In genomic region chr1:88825215-88825614, GRCm38 (mm10) we compare ENCODE assay signal across 25 mouse cellular contexts.
DNase-seq lines count a peak whose midpoint lies in the region; ATAC-seq lines count a peak whose summit lies in the region.
"Had no signal": no experiment of that assay in that cellular context is flagged by ENCODE, and none has a peak within 500 bp of the region (broad histone marks: within the 10 kb centered on the region; RNA-seq: fewer than 3 reads in every experiment).

No protein-coding gene starts in this region.

- DNase-seq in frontal cortex, postnatal 10 days (ENCODE audit: low spot score in 2 of 2): no peak
- peak; percentile 12 to 20 for DNase-seq in left cerebral cortex, postnatal 14 days (ENCODE audit: low spot score in 2 of 2)
- no peak for DNase-seq in left cerebral cortex, postnatal 4 days
- peak; percentile 49 for DNase-seq in brain, adult 2 months (ENCODE audit: low read depth, low spot score)
- peak; percentile 19 for DNase-seq in right cerebral cortex, postnatal 14 days
- no peak for DNase-seq in heart, postnatal 36 days
- DNase-seq: adrenal gland, adult 8-10 months; adrenal gland, postnatal 25 days; cerebellum, adult 18-20 months; cerebellum, adult 9-10 months; cerebellum, postnatal 14 days; gastrocnemius, postnatal 10 days; gastrocnemius, postnatal 36 days; heart, adult 2 months; heart, postnatal 14 days had no signal

- H3K27ac ChIP-seq in intestine, embryonic 16.5 days (ENCODE audit: low read length): no peak overlapping the region
- H3K27ac ChIP-seq: forebrain, embryonic 10.5 days; forebrain, embryonic 13.5 days; heart, adult 2 months; heart, embryonic 10.5 days; heart, embryonic 13.5 days; hindbrain, embryonic 12.5 days; hindbrain, embryonic 15.5 days had no signal

- H3K27me3 ChIP-seq in intestine, embryonic 16.5 days (replicated peaks; ENCODE audit: control insufficient read depth, insufficient read depth, low read length): no peaks in the 10 kb centered on the region
- H3K27me3 ChIP-seq: forebrain, embryonic 13.5 days; heart, embryonic 13.5 days; hindbrain, embryonic 12.5 days; hindbrain, embryonic 15.5 days had no signal

- no peak overlapping the region for H3K4me2 ChIP-seq in intestine, embryonic 16.5 days (ENCODE audit: low read depth, low read length)
- H3K4me2 ChIP-seq: forebrain, embryonic 13.5 days; heart, embryonic 13.5 days; hindbrain, embryonic 12.5 days; hindbrain, embryonic 15.5 days had no signal

- no peak overlapping the region for H3K9ac ChIP-seq in intestine, embryonic 16.5 days (ENCODE audit: low read depth, low read length)
- H3K9ac ChIP-seq: forebrain, embryonic 13.5 days; heart, embryonic 13.5 days; hindbrain, embryonic 12.5 days; hindbrain, embryonic 15.5 days had no signal

- WGBS in intestine, embryonic 16.5 days: 83% methylated on average over 4 of the region's 4 CpGs

- ATAC-seq in frontal cortex, adult (ENCODE audit: low TSS enrichment): peak; percentile 82
- no peak for ATAC-seq in intestine, embryonic 16.5 days
- ATAC-seq: activated CD4-positive, CD25-positive, alpha-beta regulatory T cell, adult 4 months; forebrain, embryonic 13.5 days; forebrain, embryonic 16.5 days had no signal

- no peaks in the 10 kb centered on the region for H3K9me3 ChIP-seq in intestine, embryonic 16.5 days (ENCODE audit: control insufficient read depth, low read length)
- H3K9me3 ChIP-seq: forebrain, embryonic 10.5 days; heart, embryonic 10.5 days; heart, embryonic 13.5 days; hindbrain, embryonic 12.5 days; hindbrain, embryonic 15.5 days had no signal

- no peaks in the 10 kb centered on the region for H3K4me1 ChIP-seq in intestine, embryonic 16.5 days (ENCODE audit: control insufficient read depth, insufficient read depth, low read length)
- H3K4me1 ChIP-seq: forebrain, embryonic 10.5 days; forebrain, embryonic 13.5 days; heart, embryonic 10.5 days; heart, embryonic 13.5 days; hindbrain, embryonic 12.5 days; hindbrain, embryonic 15.5 days had no signal

- H3K4me3 ChIP-seq in intestine, embryonic 16.5 days (ENCODE audit: low read length): no peak overlapping the region
- H3K4me3 ChIP-seq: forebrain, embryonic 10.5 days; forebrain, embryonic 13.5 days; heart, adult 2 months; heart, embryonic 10.5 days; heart, embryonic 13.5 days; hindbrain, embryonic 12.5 days; hindbrain, embryonic 15.5 days had no signal

- intact Hi-C loops in left cerebral cortex, postnatal 14 days (cut with DNase I): no loop called here
- intact Hi-C loops in left cerebral cortex, postnatal 4 days (cut with DNase I): no loop called here
- intact Hi-C loops in heart, postnatal 36 days (cut with DNase I): no loop called here

- H3K36me3 ChIP-seq in intestine, embryonic 16.5 days (ENCODE audit: control insufficient read depth, insufficient read depth, low read length): no peaks in the 10 kb centered on the region
- H3K36me3 ChIP-seq: forebrain, embryonic 10.5 days; heart, embryonic 10.5 days; heart, embryonic 13.5 days; hindbrain, embryonic 12.5 days; hindbrain, embryonic 15.5 days had no signal

Comparison
In these comparisons a context has a peak if more than half of its experiments do, and no peak if none do; other contexts are left out.
1. DNase-seq: peak in left cerebral cortex, postnatal 14 days (2 of 2), brain, adult 2 months (single experiment) and right cerebral cortex, postnatal 14 days (single experiment); none in frontal cortex, postnatal 10 days (0 of 2), left cerebral cortex, postnatal 4 days (single experiment) and heart, postnatal 36 days (0 of 2).